Mouse (Mus musculus) midbrain, postnatal 0 days (tissue): Measurements from ENCODE around the gene Cldn34a. TPM values are rescaled to one million over a fixed set of nuclear protein-coding genes. Genes with fewer than 3 reads are reported as not detected.
"Not testable (repeated sequence)": the region's sequence is repeated elsewhere in the genome, so short reads cannot be mapped to it uniquely, and the experiment has no call there.

Source experiments
- ATAC-seq: fragments of 200-750 bp; cut with Nextera tagmentation; 2 replicates; pipeline ENCODE4 v1.8.0; 2017; ENCODE audit warnings: moderate number of reproducible peaks, mild to moderate bottlenecking, moderate TSS enrichment, moderate library complexity; ENCODE audit not compliant: low FRiP score
- DNase-seq: peaks from one replicate; pipeline ENCODE4 v3.0.0-alpha.2; 2015; ENCODE audit warnings: low spot score
- H3K27ac ChIP-seq: fragments of 300-500 bp; sonication (generic); 2 replicates; pipeline ENCODE4 v1.5.1; 2014; ENCODE audit warnings: low read depth, mild to moderate bottlenecking, low read length, mixed read lengths
- H3K27me3 ChIP-seq: fragments of 300-500 bp; sonication (generic); 2 replicates; pipeline ENCODE4 v1.6.1; 2014; ENCODE audit warnings: low read length, control low read depth, mixed read lengths; ENCODE audit not compliant: insufficient read depth
- H3K36me3 ChIP-seq: fragments of 300-500 bp; sonication (generic); 2 replicates; pipeline ENCODE4 v1.6.1; 2014; ENCODE audit warnings: low read length, control low read depth, mixed read lengths; ENCODE audit not compliant: insufficient read depth
- H3K4me1 ChIP-seq: fragments of 300-500 bp; sonication (generic); 2 replicates; pipeline ENCODE4 v1.6.1; 2014; ENCODE audit warnings: mild to moderate bottlenecking, control low read depth, antibody characterized with exemption, low read length, mixed read lengths; ENCODE audit not compliant: insufficient read depth
- H3K4me2 ChIP-seq: fragments of 300-500 bp; sonication (generic); 2 replicates; pipeline ENCODE4 v1.6.1; 2014; ENCODE audit warnings: low read depth, mild to moderate bottlenecking, low read length, mixed read lengths; ENCODE audit not compliant: poor library complexity, severe bottlenecking
- H3K4me3 ChIP-seq: fragments of 300-500 bp; sonication (generic); 2 replicates; pipeline ENCODE4 v1.5.1; 2014; ENCODE audit warnings: low read depth, mild to moderate bottlenecking, low read length, moderate library complexity
- H3K9ac ChIP-seq: fragments of 300-500 bp; sonication (generic); replicated peaks from 2 replicates; pipeline ENCODE4 v1.6.1; 2014; ENCODE audit warnings: mild to moderate bottlenecking, low read length, moderate library complexity, mixed read lengths; ENCODE audit not compliant: poor library complexity, severe bottlenecking
- H3K9me3 ChIP-seq: fragments of 300-500 bp; sonication (generic); 2 replicates; pipeline ENCODE4 v1.6.1; 2016; ENCODE audit warnings: low read length, control low read depth
- CTCF ChIP-seq: IDR thresholded peaks from 2 replicates; pipeline ENCODE4 v1.5.1; 2016; ENCODE audit warnings: antibody characterized with exemption, mild to moderate bottlenecking
- WGBS: fragments of 180-500 bp; shearing (Covaris S2); extraction: QIAGEN DNeasy Blood & Tissue Kit; methylation state at CpG from one replicate; pipeline ENCODE4 v1.1.7; 2014; 5-methylcytosine and 5-hydroxymethylcytosine counted together
- polyA plus RNA-seq: library from polyadenylated mRNA; unstranded; fragments of >200 nt; fragmentation: Nextera tagmentation; extraction: Ambion mirVana; gene quantifications from 2 replicates; pipeline ENCODE4 v1.2.1, GENCODE M21; 2015
- total RNA-seq: library from RNA; depleted of rRNA; stranded (reverse); fragments of >200 nt; gene quantifications from 2 replicates; pipeline ENCODE4 v1.2.3, GENCODE M21; 2014; rRNA removed

Cldn34a gene
- total RNA-seq (not detected in 2 replicates), polyA plus RNA-seq (not detected in 2 replicates)

- H3K4me1 ChIP-seq, result no peaks in the 10 kb centered on the region
- H3K9ac ChIP-seq, result no peak within 1 kb of the TSS
- peaks cover 12% of the 10 kb centered on the region; the same call in 1 of the 2 replicates for H3K27me3 ChIP-seq
- TF ChIP-seq CTCF, result no peak
- no peak within 1 kb of the TSS for H3K4me3 ChIP-seq
- no peak within 1 kb of the TSS for H3K4me2 ChIP-seq
- DNase-seq (no peak), ATAC-seq (no peak)
- WGBS, result 79% methylated on average over 2 of the region's 2 CpGs
- H3K27ac ChIP-seq, result no peak within 1 kb of the TSS
- no peaks in the 10 kb centered on the region for H3K9me3 ChIP-seq
- no peaks in the 10 kb centered on the region for H3K36me3 ChIP-seq
Observed at GRCm38 (mm10) chrX:152563034-152563433, at the start of gene Cldn34a. Gene Cldn34a, plus strand, starts transcription at chrX:152563334.

- H3K36me3 ChIP-seq, H3K4me2 ChIP-seq, H3K4me3 ChIP-seq, H3K4me1 ChIP-seq, DNase-seq, ATAC-seq, H3K9ac ChIP-seq, H3K27me3 ChIP-seq, H3K9me3 ChIP-seq, H3K27ac ChIP-seq: not testable (repeated sequence)
- WGBS, result 91% methylated on average over 2 of the region's 2 CpGs
Observed at GRCm38 (mm10) chrX:152518611-152519010, 44.5 kb upstream of the Cldn34a start.

- Histone ChIP-seq H3K9me3 (no peaks in the 10 kb centered on the region), H3K27ac (no peak overlapping the region), H3K4me3 (no peak overlapping the region), H3K4me1 (no peaks in the 10 kb centered on the region), H3K9ac (no peak overlapping the region), H3K4me2 (no peak overlapping the region), H3K36me3 (no peaks in the 10 kb centered on the region), H3K27me3 (peaks cover 11% of the 10 kb centered on the region; the same call in 1 of the 2 replicates)
- ATAC-seq, result no peak
- TF ChIP-seq CTCF, result no peak
- 77% methylated on average over 1 of the region's 1 CpGs for WGBS
- no peak for DNase-seq
Observed at GRCm38 (mm10) chrX:152545736-152546135, 17.4 kb upstream of the Cldn34a start.

DNA sequence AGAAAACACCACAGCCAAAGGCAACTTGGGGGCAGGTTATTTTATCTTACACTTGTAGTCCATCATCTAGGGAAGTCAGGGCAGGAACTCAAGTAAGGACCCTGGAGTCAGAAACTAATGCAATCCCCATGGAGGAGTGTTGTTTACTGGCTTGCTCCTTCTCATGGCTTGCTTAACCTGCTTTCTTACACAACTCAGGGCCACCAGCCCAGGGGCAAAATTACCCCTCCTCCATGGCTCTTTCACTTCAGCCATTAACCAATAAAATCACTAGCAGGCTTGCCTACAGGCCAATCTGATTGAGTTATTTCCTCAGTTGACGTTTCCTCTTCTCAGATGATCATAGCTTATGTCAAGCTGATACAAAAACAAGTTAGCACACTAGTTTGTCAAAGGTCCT lies 15.0 kb upstream of the Cldn34a start:
- no peak for TF ChIP-seq CTCF
- H3K27ac ChIP-seq, result no peak overlapping the region
- no peak overlapping the region for H3K4me3 ChIP-seq
- H3K27me3 ChIP-seq, result peaks cover 11% of the 10 kb centered on the region; the same call in 1 of the 2 replicates
- no peaks in the 10 kb centered on the region for H3K4me1 ChIP-seq
- H3K9ac ChIP-seq, result no peak overlapping the region
- H3K4me2 ChIP-seq, result no peak overlapping the region
- DNase-seq (no peak), ATAC-seq (no peak)
- 61% methylated on average over 1 of the region's 1 CpGs for WGBS
- H3K9me3 ChIP-seq, result no peaks in the 10 kb centered on the region
- H3K36me3 ChIP-seq, result no peaks in the 10 kb centered on the region

DNA sequence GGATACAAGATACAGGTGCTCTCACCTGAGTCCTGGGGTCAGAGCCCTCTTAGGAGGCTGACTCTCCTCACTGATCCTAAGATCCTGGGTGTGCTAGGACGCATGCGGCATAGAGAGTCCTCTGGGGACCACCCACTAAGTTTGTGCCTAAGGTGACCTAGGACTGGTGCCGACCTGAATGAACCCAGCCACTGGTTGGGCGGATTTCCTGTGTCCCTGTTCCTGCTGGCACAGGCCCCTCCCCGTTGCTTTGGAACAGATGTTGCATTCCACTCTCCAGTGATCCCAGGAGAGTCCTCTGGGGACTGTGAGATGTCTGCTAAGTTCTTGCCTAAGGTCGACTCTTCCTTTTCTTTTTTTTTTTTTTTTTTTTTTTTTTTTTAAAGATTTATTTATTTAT lies 5.7 kb upstream of the Cldn34a start:
- Histone ChIP-seq H3K9ac (no peak overlapping the region), H3K4me3 (no peak overlapping the region), H3K9me3 (no peaks in the 10 kb centered on the region), H3K36me3 (no peaks in the 10 kb centered on the region), H3K27ac (no peak overlapping the region), H3K4me1 (no peaks in the 10 kb centered on the region), H3K4me2 (no peak overlapping the region), H3K27me3 (no peaks in the 10 kb centered on the region)
- no peak for TF ChIP-seq CTCF
- WGBS, result 82% methylated on average over 6 of the region's 6 CpGs
- DNase-seq (no peak), ATAC-seq (no peak)

Other genes starting within 250 kb of the Cldn34a start
- 17.2 and 25.3 TPM in 2 replicates for gene Kantr, start 235.8 kb upstream of the Cldn34a start, total RNA-seq
- 34.1 and 35.3 TPM in 2 replicates for gene Kantr, start 235.8 kb upstream of the Cldn34a start, polyA plus RNA-seq
- gene Tspyl2, start 220.9 kb upstream of the Cldn34a start, total RNA-seq, result 29.1 and 42.2 TPM in 2 replicates
- gene Tspyl2, start 220.9 kb upstream of the Cldn34a start, polyA plus RNA-seq, result 50.2 and 56.8 TPM in 2 replicates
- gene Gpr173, start 194.6 kb upstream of the Cldn34a start, total RNA-seq, result 32.1 and 33.3 TPM in 2 replicates
- 6.8 and 7.2 TPM in 2 replicates for gene Gpr173, start 194.6 kb upstream of the Cldn34a start, polyA plus RNA-seq
- 336 and 376 TPM in 2 replicates for gene Shroom2, start 206.1 kb downstream of the Cldn34a start, total RNA-seq
- 143 and 148 TPM in 2 replicates for gene Shroom2, start 206.1 kb downstream of the Cldn34a start, polyA plus RNA-seq
- 0.38 TPM in 1 of 2 replicates, not detected in the other for gene Gpr143, start 218.6 kb downstream of the Cldn34a start, total RNA-seq
- gene Gpr143, start 218.6 kb downstream of the Cldn34a start, polyA plus RNA-seq, result 0.16 and 0.17 TPM in 2 replicates